14 mouse cellular contexts compared by ENCODE assay signal in genomic region chr11:74874630-74875029, GRCm38 (mm10). TPM values are rescaled to one million over a fixed set of nuclear protein-coding genes. Genes with fewer than 3 reads are reported as not detected.
DNase-seq lines count a peak whose midpoint lies in the region; ATAC-seq lines count a peak whose summit lies in the region.
"Had no signal": no experiment of that assay in that cellular context is flagged by ENCODE, and none has a peak within 500 bp of the region (broad histone marks: within the 10 kb centered on the region; RNA-seq: fewer than 3 reads in every experiment).

No protein-coding gene starts in this region.

- WGBS in heart, embryonic 11.5 days (ENCODE audit: insufficient replicate concordance): 49% methylated on average over 3 of the region's 3 CpGs
- 65% methylated on average over 3 of the region's 3 CpGs for WGBS in heart, embryonic 12.5 days
- WGBS in limb, embryonic 15.5 days: 49% methylated on average over 3 of the region's 3 CpGs

- intact Hi-C loops in left cerebral cortex, postnatal 36 days (cut with DNase I): no loop called here
- intact Hi-C loops in left cerebral cortex, postnatal 10 days (cut with DNase I): no loop called here

- H3K27ac ChIP-seq in heart, embryonic 11.5 days (ENCODE audit: low read depth, low read length): no peak overlapping the region
- no peak overlapping the region for H3K27ac ChIP-seq in heart, embryonic 12.5 days (ENCODE audit: poor library complexity, severe bottlenecking)
- peak overlapping the region; percentile 34; the same call in 1 of the 2 replicates for H3K27ac ChIP-seq in limb, embryonic 15.5 days
- H3K27ac ChIP-seq: lung, embryonic 15.5 days; neural tube, embryonic 13.5 days had no signal

- H3K9ac ChIP-seq in heart, embryonic 11.5 days (ENCODE audit: low read depth, low read length): no peak overlapping the region
- H3K9ac ChIP-seq in heart, embryonic 12.5 days: no peak overlapping the region
- no peak overlapping the region for H3K9ac ChIP-seq in limb, embryonic 15.5 days
- H3K9ac ChIP-seq: lung, embryonic 15.5 days had no signal

- H3K4me3 ChIP-seq in heart, embryonic 11.5 days (ENCODE audit: low read depth, low read length): no peak overlapping the region
- H3K4me3 ChIP-seq in heart, embryonic 12.5 days: no peak overlapping the region
- no peak overlapping the region for H3K4me3 ChIP-seq in limb, embryonic 15.5 days
- H3K4me3 ChIP-seq: lung, embryonic 15.5 days; neural tube, embryonic 13.5 days had no signal

- 0 out of 2 replicates have a peak, but pooled peaks have one; percentile 20 for ATAC-seq in heart, embryonic 11.5 days (replicated peaks; ENCODE audit: insufficient number of reproducible peaks, low FRiP score, low TSS enrichment)
- ATAC-seq in heart, embryonic 12.5 days (ENCODE audit: insufficient number of reproducible peaks, low FRiP score): no peak
- no peak for ATAC-seq in limb, embryonic 15.5 days (ENCODE audit: insufficient number of reproducible peaks, low FRiP score, low TSS enrichment, low read depth)
- ATAC-seq: hindbrain, embryonic 16.5 days; Patski had no signal

- peak; percentile 43 to 47 for DNase-seq in left cerebral cortex, postnatal 36 days (ENCODE audit: low spot score in 2 of 2)
- no peak for DNase-seq in left cerebral cortex, postnatal 10 days (ENCODE audit: extremely low spot score in 1 of 2, low spot score in 2 of 2)
- peak; percentile 54 to 65 for DNase-seq in cerebellum, postnatal 14 days
- DNase-seq in adrenal gland, adult 2 months: no peak
- DNase-seq in lung, adult 18-20 months: no peak
- DNase-seq: thymus, postnatal 36 days had no signal

- no peaks in the 10 kb centered on the region for H3K36me3 ChIP-seq in heart, embryonic 11.5 days (ENCODE audit: control insufficient read depth, insufficient read depth, low read length)
- H3K36me3 ChIP-seq in heart, embryonic 12.5 days: no peaks in the 10 kb centered on the region
- H3K36me3 ChIP-seq in limb, embryonic 15.5 days: no peaks in the 10 kb centered on the region
- H3K36me3 ChIP-seq: lung, embryonic 15.5 days; neural tube, embryonic 13.5 days had no signal

- H3K4me1 ChIP-seq in heart, embryonic 11.5 days (ENCODE audit: control insufficient read depth, insufficient read depth, low read length): peaks cover 28% of the 10 kb centered on the region
- H3K4me1 ChIP-seq in heart, embryonic 12.5 days (replicated peaks): peaks cover 42% of the 10 kb centered on the region
- H3K4me1 ChIP-seq in limb, embryonic 15.5 days: peaks cover 32% of the 10 kb centered on the region

- H3K27me3 ChIP-seq in heart, embryonic 11.5 days (ENCODE audit: control insufficient read depth, insufficient read depth, low read length): no peaks in the 10 kb centered on the region
- H3K27me3 ChIP-seq in heart, embryonic 12.5 days (replicated peaks): no peaks in the 10 kb centered on the region
- H3K27me3 ChIP-seq in limb, embryonic 15.5 days: no peaks in the 10 kb centered on the region
- H3K27me3 ChIP-seq: lung, embryonic 15.5 days; neural tube, embryonic 13.5 days; Patski had no signal

- H3K4me2 ChIP-seq in heart, embryonic 11.5 days: no peak overlapping the region
- no peak overlapping the region for H3K4me2 ChIP-seq in heart, embryonic 12.5 days
- no peak overlapping the region for H3K4me2 ChIP-seq in limb, embryonic 15.5 days
- H3K4me2 ChIP-seq: lung, embryonic 15.5 days; midbrain, embryonic 11.5 days; neural tube, embryonic 13.5 days had no signal

- H3K9me3 ChIP-seq in heart, embryonic 11.5 days (replicated peaks; ENCODE audit: control insufficient read depth, low read length): no peaks in the 10 kb centered on the region
- no peaks in the 10 kb centered on the region for H3K9me3 ChIP-seq in heart, embryonic 12.5 days (replicated peaks)
- no peaks in the 10 kb centered on the region for H3K9me3 ChIP-seq in limb, embryonic 15.5 days
- H3K9me3 ChIP-seq: lung, embryonic 15.5 days; neural tube, embryonic 13.5 days had no signal

RNA-seq across cellular contexts. Expression of gene Sgsm2, which starts 22.2 kb away (rescaled TPM):
- 3.9 and 5.5 TPM in 2 replicates for polyA plus RNA-seq in heart, embryonic 11.5 days (2014; fragmentation: Nextera tagmentation; extraction: Ambion mirVana)
- polyA plus RNA-seq in heart, embryonic 12.5 days (2016; fragmentation: Nextera tagmentation; extraction: Ambion mirVana): 6.5 and 6.6 TPM in 2 replicates
- total RNA-seq in left cerebral cortex, postnatal 36 days (2021): 10 to 100 TPM; 80.2 to 81.6 TPM
- total RNA-seq in left cerebral cortex, postnatal 10 days (2021): 10 to 100 TPM; 60.5 to 65.2 TPM
- 5.8 and 6.6 TPM in 2 replicates for polyA plus RNA-seq in limb, embryonic 15.5 days (2015; fragmentation: Nextera tagmentation; extraction: Ambion mirVana)
- 10 to 100 TPM; 21.8 to 24.4 TPM for total RNA-seq in adrenal gland, adult 2 months (2021)
- polyA plus RNA-seq in adrenal gland, adult 2 months (2012; rRNA removed): 27.0 and 35.2 TPM in 2 replicates

RNA-seq across cellular contexts. Expression of gene Tsr1, which starts 23.2 kb away (rescaled TPM):
- 34.0 and 40.6 TPM in 2 replicates for polyA plus RNA-seq in heart, embryonic 11.5 days (2014; fragmentation: Nextera tagmentation; extraction: Ambion mirVana)
- 31.6 and 33.5 TPM in 2 replicates for polyA plus RNA-seq in heart, embryonic 12.5 days (2016; fragmentation: Nextera tagmentation; extraction: Ambion mirVana)
- 10 to 100 TPM; 25.7 to 31.4 TPM for total RNA-seq in left cerebral cortex, postnatal 36 days (2021)
- total RNA-seq in left cerebral cortex, postnatal 10 days (2021): 10 to 100 TPM; 36.4 to 38.5 TPM
- 45.4 and 46.6 TPM in 2 replicates for polyA plus RNA-seq in limb, embryonic 15.5 days (2015; fragmentation: Nextera tagmentation; extraction: Ambion mirVana)
- 10 to 100 TPM; 35.3 to 39.8 TPM for total RNA-seq in adrenal gland, adult 2 months (2021)
- polyA plus RNA-seq in adrenal gland, adult 2 months (2012; rRNA removed): 2.2 and 3.8 TPM in 2 replicates

RNA-seq across cellular contexts. Expression of gene Mnt, which starts 43.9 kb away (rescaled TPM):
- 2.7 and 3.5 TPM in 2 replicates for polyA plus RNA-seq in heart, embryonic 11.5 days (2014; fragmentation: Nextera tagmentation; extraction: Ambion mirVana)
- 4.0 and 4.8 TPM in 2 replicates for polyA plus RNA-seq in heart, embryonic 12.5 days (2016; fragmentation: Nextera tagmentation; extraction: Ambion mirVana)
- total RNA-seq in left cerebral cortex, postnatal 36 days (2021): 10 to 100 TPM; 31.5 to 31.7 TPM
- 10 to 100 TPM; 33.5 to 34.9 TPM for total RNA-seq in left cerebral cortex, postnatal 10 days (2021)
- polyA plus RNA-seq in limb, embryonic 15.5 days (2015; fragmentation: Nextera tagmentation; extraction: Ambion mirVana): 5.1 and 5.4 TPM in 2 replicates
- total RNA-seq in adrenal gland, adult 2 months (2021): 10 to 100 TPM; 23.4 to 25.2 TPM
- 31.1 and 46.9 TPM in 2 replicates for polyA plus RNA-seq in adrenal gland, adult 2 months (2012; rRNA removed)

RNA-seq across cellular contexts. Expression of gene Smg6, which starts 51.0 kb away (rescaled TPM):
- 10.4 and 11.3 TPM in 2 replicates for polyA plus RNA-seq in heart, embryonic 11.5 days (2014; fragmentation: Nextera tagmentation; extraction: Ambion mirVana)
- 13.4 and 14.7 TPM in 2 replicates for polyA plus RNA-seq in heart, embryonic 12.5 days (2016; fragmentation: Nextera tagmentation; extraction: Ambion mirVana)
- total RNA-seq in left cerebral cortex, postnatal 36 days (2021): 10 to 100 TPM; 27.2 to 31.2 TPM
- 10 to 100 TPM; 21.8 to 24.9 TPM for total RNA-seq in left cerebral cortex, postnatal 10 days (2021)
- 14.6 and 17.6 TPM in 2 replicates for polyA plus RNA-seq in limb, embryonic 15.5 days (2015; fragmentation: Nextera tagmentation; extraction: Ambion mirVana)
- 10 to 100 TPM; 19.7 to 20.9 TPM for total RNA-seq in adrenal gland, adult 2 months (2021)
- 27.8 and 32.6 TPM in 2 replicates for polyA plus RNA-seq in adrenal gland, adult 2 months (2012; rRNA removed)

RNA-seq across cellular contexts. Expression of gene Srr, which starts 51.1 kb away (rescaled TPM):
- 19.2 and 25.0 TPM in 2 replicates for polyA plus RNA-seq in heart, embryonic 11.5 days (2014; fragmentation: Nextera tagmentation; extraction: Ambion mirVana)
- polyA plus RNA-seq in heart, embryonic 12.5 days (2016; fragmentation: Nextera tagmentation; extraction: Ambion mirVana): 21.1 and 21.5 TPM in 2 replicates
- total RNA-seq in left cerebral cortex, postnatal 36 days (2021): 10 to 100 TPM; 86.2 to 88.2 TPM
- 100 to 1,000 TPM in 1 of 2 experiments, 10 to 100 TPM in 1; 99.9 to 101 TPM for total RNA-seq in left cerebral cortex, postnatal 10 days (2021)
- polyA plus RNA-seq in limb, embryonic 15.5 days (2015; fragmentation: Nextera tagmentation; extraction: Ambion mirVana): 29.1 and 29.4 TPM in 2 replicates
- 10 to 100 TPM; 55.7 to 62.8 TPM for total RNA-seq in adrenal gland, adult 2 months (2021)
- 2.4 and 5.2 TPM in 2 replicates for polyA plus RNA-seq in adrenal gland, adult 2 months (2012; rRNA removed)

Comparison
In these comparisons a context has a peak if more than half of its experiments do, and no peak if none do; other contexts are left out.
1. DNase-seq: peak in left cerebral cortex, postnatal 36 days (2 of 2) and cerebellum, postnatal 14 days (2 of 2); none in left cerebral cortex, postnatal 10 days (0 of 2), adrenal gland, adult 2 months (single experiment) and lung, adult 18-20 months (0 of 2).